Mouse (Mus musculus): ENCODE measurements around the gene Ncstn. TPM values are rescaled to one million over a fixed set of nuclear protein-coding genes. Genes with fewer than 3 reads are reported as not detected.
A peak's percentile ranks its signal among the peaks of the same experiment; 100 is the strongest.

Gene Ncstn
- polyA plus RNA-seq, 2 experiments, result 22.2 to 24.6 TPM

GRCm38 (mm10) chr1:172099325-172100033, 16.9 kb upstream of the Ncstn start:
- Histone ChIP-seq H3K4me1 (replicated peaks; ENCODE audit: control insufficient read depth in 2 of 2, insufficient read depth in 2 of 2, low read length in 1 of 2) (no peaks in the 10 kb centered on the region), H3K9ac (replicated peaks) (no peak overlapping the region), H3K36me3 (replicated peaks; ENCODE audit: control insufficient read depth, insufficient read depth, low read depth) (peaks cover 54% of the 10 kb centered on the region), H3K27me3 (ENCODE audit: control insufficient read depth, insufficient read depth, low read length) (no peaks in the 10 kb centered on the region), H3K27ac (no peak overlapping the region), H3K4me2 (ENCODE audit: low read depth) (no peak overlapping the region), H3K9me3 (ENCODE audit: control insufficient read depth, low read length) (no peaks in the 10 kb centered on the region), H3K4me3 (ENCODE audit: insufficient read depth in 1 of 2, low read depth in 2 of 2, low read length in 2 of 2) (no peak overlapping the region)
- TF ChIP-seq EP300 (IDR thresholded peaks at IDR 0.05; ENCODE audit: low read depth), result no peak
- TF ChIP-seq CTCF (IDR thresholded peaks at IDR 0.05; ENCODE audit: low read depth), result no peak
- 79% methylated on average over 6 of the region's 6 CpGs for WGBS (ENCODE audit: insufficient replicate concordance)
- DNase-seq (ENCODE audit: low read depth in 3 of 3, low spot score in 3 of 3) (no peak), ATAC-seq (ENCODE audit: insufficient read depth) (no peak)

GRCm38 (mm10) chr1:172095202-172095601, 12.6 kb upstream of the Ncstn start:
- Histone ChIP-seq H3K4me1 (replicated peaks; ENCODE audit: control insufficient read depth in 2 of 2, insufficient read depth in 2 of 2, low read length in 1 of 2) (no peaks in the 10 kb centered on the region), H3K4me3 (ENCODE audit: insufficient read depth in 1 of 2, low read depth in 2 of 2, low read length in 2 of 2) (no peak overlapping the region), H3K36me3 (replicated peaks; ENCODE audit: control insufficient read depth, insufficient read depth, low read depth) (peaks cover 43% of the 10 kb centered on the region), H3K27me3 (ENCODE audit: control insufficient read depth, insufficient read depth, low read length) (no peaks in the 10 kb centered on the region), H3K9ac (replicated peaks) (no peak overlapping the region), H3K4me2 (ENCODE audit: low read depth) (no peak overlapping the region), H3K9me3 (ENCODE audit: control insufficient read depth, low read length) (no peaks in the 10 kb centered on the region), H3K27ac (no peak overlapping the region)
- DNase-seq (ENCODE audit: low read depth in 3 of 3, low spot score in 3 of 3) (no peak), ATAC-seq (ENCODE audit: insufficient read depth) (no peak)
- WGBS (ENCODE audit: insufficient replicate concordance), result 35% methylated on average over 6 of the region's 6 CpGs
- TF ChIP-seq EP300 (IDR thresholded peaks at IDR 0.05; ENCODE audit: low read depth), result no peak
- TF ChIP-seq CTCF (IDR thresholded peaks at IDR 0.05; ENCODE audit: low read depth), result no peak

- H3K4me2 ChIP-seq (ENCODE audit: low read depth), result no peak overlapping the region
- no peak for ATAC-seq (ENCODE audit: insufficient read depth)
- H3K27me3 ChIP-seq (ENCODE audit: control insufficient read depth, insufficient read depth, low read length), result no peaks in the 10 kb centered on the region
- H3K27ac ChIP-seq, result no peak overlapping the region
- DNase-seq (ENCODE audit: low read depth in 3 of 3, low spot score in 3 of 3), result no peak
- H3K4me1 ChIP-seq (replicated peaks; ENCODE audit: control insufficient read depth in 2 of 2, insufficient read depth in 2 of 2, low read length in 1 of 2), result no peaks in the 10 kb centered on the region
- no peaks in the 10 kb centered on the region for H3K9me3 ChIP-seq (ENCODE audit: control insufficient read depth, low read length)
- no peak overlapping the region for H3K9ac ChIP-seq (replicated peaks)
- H3K36me3 ChIP-seq (replicated peaks; ENCODE audit: control insufficient read depth, insufficient read depth, low read depth), result peaks cover 45% of the 10 kb centered on the region
- H3K4me3 ChIP-seq (ENCODE audit: insufficient read depth in 1 of 2, low read depth in 2 of 2, low read length in 2 of 2), result no peak overlapping the region
- no peak for TF ChIP-seq CTCF (IDR thresholded peaks at IDR 0.05; ENCODE audit: low read depth)
- TF ChIP-seq EP300 (IDR thresholded peaks at IDR 0.05; ENCODE audit: low read depth), result no peak
Observed at GRCm38 (mm10) chr1:172094295-172094694, 11.7 kb upstream of the Ncstn start.

- DNase-seq (ENCODE audit: low read depth in 3 of 3, low spot score in 3 of 3), result no peak
- ATAC-seq (ENCODE audit: insufficient read depth), result no peak
- peaks cover 48% of the 10 kb centered on the region for H3K36me3 ChIP-seq (replicated peaks; ENCODE audit: control insufficient read depth, insufficient read depth, low read depth)
- WGBS (ENCODE audit: insufficient replicate concordance), result 76% methylated on average over 3 of the region's 3 CpGs
- H3K27ac ChIP-seq, result no peak overlapping the region
- no peaks in the 10 kb centered on the region for H3K27me3 ChIP-seq (ENCODE audit: control insufficient read depth, insufficient read depth, low read length)
- H3K9me3 ChIP-seq (ENCODE audit: control insufficient read depth, low read length), result no peaks in the 10 kb centered on the region
- TF ChIP-seq EP300 (IDR thresholded peaks at IDR 0.05; ENCODE audit: low read depth) (no peak), CTCF (IDR thresholded peaks at IDR 0.05; ENCODE audit: low read depth) (no peak)
- H3K4me1 ChIP-seq (replicated peaks; ENCODE audit: control insufficient read depth in 2 of 2, insufficient read depth in 2 of 2, low read length in 1 of 2), result no peaks in the 10 kb centered on the region
- H3K4me3 ChIP-seq (ENCODE audit: insufficient read depth in 1 of 2, low read depth in 2 of 2, low read length in 2 of 2), result no peak overlapping the region
- H3K9ac ChIP-seq (replicated peaks), result no peak overlapping the region
- H3K4me2 ChIP-seq (ENCODE audit: low read depth), result no peak overlapping the region
Observed at GRCm38 (mm10) chr1:172093522-172093921, 10.9 kb upstream of the Ncstn start.

- Histone ChIP-seq H3K4me3 (ENCODE audit: insufficient read depth in 1 of 2, low read depth in 2 of 2, low read length in 2 of 2) (peak overlapping the region; percentile 85 to 95), H3K27ac (peak overlapping the region; percentile 5; the same call in 1 of the 2 replicates), H3K9me3 (ENCODE audit: control insufficient read depth, low read length) (no peaks in the 10 kb centered on the region), H3K9ac (replicated peaks) (peak overlapping the region; percentile 91), H3K27me3 (ENCODE audit: control insufficient read depth, insufficient read depth, low read length) (no peaks in the 10 kb centered on the region), H3K4me1 (replicated peaks; ENCODE audit: control insufficient read depth in 2 of 2, insufficient read depth in 2 of 2, low read length in 1 of 2) (peaks cover 9 to 11% of the 10 kb centered on the region in 2 experiments), H3K36me3 (replicated peaks; ENCODE audit: control insufficient read depth, insufficient read depth, low read depth) (peaks cover 12% of the 10 kb centered on the region; the same call in 1 of the 2 replicates), H3K4me2 (ENCODE audit: low read depth) (peak overlapping the region; percentile 76)
- no peak for TF ChIP-seq EP300 (IDR thresholded peaks at IDR 0.05; ENCODE audit: low read depth)
- TF ChIP-seq CTCF (IDR thresholded peaks at IDR 0.05; ENCODE audit: low read depth), result no peak
- ATAC-seq (ENCODE audit: insufficient read depth) (peak; percentile 69), DNase-seq (ENCODE audit: low read depth in 3 of 3, low spot score in 3 of 3) (no peak)
- under 1% methylated on average over 24 of the region's 24 CpGs for WGBS (ENCODE audit: insufficient replicate concordance)
Observed at GRCm38 (mm10) chr1:172082899-172083445, 377 bp upstream of the Ncstn start.

Measured in liver, embryonic 14.5 days (tissue).